Mouse (Mus musculus) Patski (cell line): ENCODE measurements around the gene Xrcc2. TPM values are rescaled to one million over a fixed set of nuclear protein-coding genes. Genes with fewer than 3 reads are reported as not detected.
"Not testable (repeated sequence)": the region's sequence is repeated elsewhere in the genome, so short reads cannot be mapped to it uniquely, and the experiment has no call there.

Experiments
- ATAC-seq: fragments of 100-300 bp; one replicate; pipeline ENCODE4 v1.8.0; 2021
- CTCF ChIA-PET: fragments of 350-600 bp; sonication (Branson Sonifier 250); formaldehyde crosslinking; loops from one replicate; lab custom pipeline; 2022; ENCODE audit warnings: inconsistent platforms; lab: Charles Lee
- POLR2A ChIA-PET: fragments of 350-600 bp; sonication (Branson Sonifier 250); formaldehyde crosslinking; loops from one replicate; lab custom pipeline; 2022; ENCODE audit warnings: antibody characterized with exemption, inconsistent platforms; lab: Charles Lee
- DNase-seq: peaks from one replicate; pipeline ENCODE4 v3.0.0-alpha.2; 2011; ENCODE audit warnings: low read depth, low spot score
- H3K27me3 ChIP-seq: fragments of 371-371 bp; one replicate; pipeline ENCODE4 v1.5.1; 2021
- CTCF ChIP-seq: fragments of 100-300 bp; IDR thresholded peaks from one replicate; pipeline ENCODE4 v1.5.1; 2021
- in situ Hi-C: fragments of 300-500 bp; cut with MboI; formaldehyde crosslinking; loops from 3 replicates; pipeline ENCODE4 v1.11.1; 2018; ENCODE audit warnings: low pct_unique_long_range_greater_than_20kb, mixed read lengths
- polyA plus RNA-seq: library from polyadenylated mRNA; unstranded; gene quantifications from one replicate; pipeline ENCODE4 v1.2.3, GENCODE M21; 2021

Gene Xrcc2
- polyA plus RNA-seq, 1 experiment from 2014 or later = 6.8 TPM

DNA sequence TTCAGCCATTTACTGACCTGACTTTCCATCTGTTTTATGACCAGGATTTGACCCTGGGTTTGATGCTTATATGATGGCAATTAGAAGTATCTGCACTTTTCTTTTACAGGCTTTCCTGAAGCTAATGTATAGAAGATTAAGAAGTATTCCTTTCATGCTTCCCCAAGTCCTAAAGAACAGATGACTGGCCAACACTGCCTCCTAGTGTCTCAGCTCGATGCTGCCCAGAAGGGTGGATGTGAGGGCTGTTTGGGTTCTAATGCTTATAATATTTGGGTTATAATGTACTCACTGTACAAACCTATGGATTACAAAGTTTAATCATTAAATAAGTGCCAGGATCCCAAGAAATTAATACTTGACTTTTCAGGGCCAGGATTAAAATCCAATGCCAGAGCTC lies 28.7 kb upstream of the Xrcc2 start:
- DNase-seq (no peak), ATAC-seq (peak; percentile 48)
- ChIA-PET POLR2A (no interaction called here), CTCF (interaction anchor here (0.8 to 3.3 kb wide), 11 partner anchors 9 to 313 kb away, joined by 3 to 20 read pairs (median 4); no protein-coding TSS in a partner anchor)
- peaks cover 5% of the 10 kb centered on the region for H3K27me3 ChIP-seq
- peak; percentile 88 for TF ChIP-seq CTCF
- in situ Hi-C loops = loop anchor here (5.0 to 25.0 kb wide), 2 partner anchors 317 to 547 kb away; partner anchors contain the start of gene Galntl5

DNA sequence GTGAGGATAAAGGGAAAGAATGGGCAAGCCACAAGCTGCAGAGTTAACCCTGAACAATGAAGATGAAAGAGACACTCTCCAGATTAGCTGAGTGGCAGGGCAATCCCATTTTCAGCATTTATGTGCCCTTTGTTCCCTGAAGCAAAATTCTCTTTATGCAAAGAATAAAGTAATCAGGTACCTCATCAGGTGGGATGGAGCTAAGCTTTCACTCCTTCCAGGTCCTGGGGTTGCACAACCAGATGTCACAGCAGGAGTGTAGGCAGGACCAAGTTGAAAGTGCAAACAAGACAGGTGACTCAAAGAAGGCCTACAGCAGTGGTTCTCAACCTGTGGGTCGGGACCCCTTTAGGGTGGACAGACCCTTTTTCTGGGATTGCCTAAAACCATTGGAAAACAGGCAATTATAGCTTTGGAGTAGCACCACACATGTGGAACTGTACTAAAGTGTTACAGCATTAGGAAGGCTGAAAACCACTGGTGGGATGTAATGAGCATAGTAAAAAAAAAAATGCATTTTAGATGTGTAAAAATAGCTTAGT lies 18.6 kb upstream of the Xrcc2 start:
- POLR2A ChIA-PET = no interaction called here
- CTCF ChIA-PET = interaction anchor here (1.4 kb wide), 1 partner anchor 11 kb away, joined by 4 read pairs; no protein-coding TSS in a partner anchor
- no peak for TF ChIP-seq CTCF
- in situ Hi-C loops = no loop called here
- no peak for DNase-seq
- no peak for ATAC-seq
- H3K27me3 ChIP-seq = peaks cover 34% of the 10 kb centered on the region

DNA sequence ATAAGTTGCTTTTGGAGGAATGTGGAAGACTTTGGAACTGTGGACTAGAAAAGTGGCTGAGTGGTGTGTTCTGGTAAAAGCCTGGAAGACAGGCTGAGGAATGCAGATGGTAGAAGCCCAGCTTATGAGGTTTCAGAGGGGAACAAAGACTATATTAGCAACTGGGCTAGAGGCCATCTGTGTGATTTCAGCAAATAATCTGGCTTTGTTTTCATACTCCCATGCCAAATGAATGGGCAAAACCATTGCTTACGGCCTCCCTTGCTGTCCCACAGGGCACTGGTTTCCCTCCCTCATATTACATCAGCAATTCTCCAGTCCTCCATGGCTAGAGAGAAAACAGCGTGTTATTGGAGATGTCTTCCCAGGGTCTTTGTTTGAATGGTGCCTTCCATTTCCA lies 17.4 kb upstream of the Xrcc2 start:
- TF ChIP-seq CTCF = no peak
- DNase-seq (no peak), ATAC-seq (no peak)
- ChIA-PET POLR2A (interaction anchor here (1.1 kb wide), 1 partner anchor 42 kb away, joined by 3 read pairs; no protein-coding TSS in a partner anchor), CTCF (interaction anchor here (1.4 kb wide), 1 partner anchor 13 kb away, joined by 4 read pairs; no protein-coding TSS in a partner anchor)
- peaks cover 37% of the 10 kb centered on the region for H3K27me3 ChIP-seq
- in situ Hi-C loops = no loop called here

DNA sequence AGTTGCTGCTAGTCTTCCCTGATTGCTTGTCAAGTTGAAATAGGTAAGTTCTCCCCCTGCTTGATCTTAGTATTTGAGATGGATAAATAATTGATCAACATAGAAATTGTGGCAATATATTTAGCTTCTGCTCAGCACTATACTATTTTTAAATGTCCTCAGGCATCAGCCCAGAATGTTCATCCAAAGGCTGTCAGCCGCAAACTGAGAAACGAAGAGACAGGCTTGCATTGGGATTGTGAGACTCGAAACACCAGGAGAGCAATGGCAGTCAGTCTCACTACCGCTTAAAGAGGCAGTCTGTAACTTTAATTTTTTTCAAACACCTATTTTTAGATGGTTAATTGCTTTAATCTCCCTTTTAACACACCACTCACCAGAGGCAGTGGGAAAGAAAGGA lies 13.8 kb upstream of the Xrcc2 start:
- no peak for TF ChIP-seq CTCF
- POLR2A ChIA-PET = no interaction called here
- CTCF ChIA-PET = interaction anchor here (1.7 kb wide), 1 partner anchor 18 kb away, joined by 5 read pairs; no protein-coding TSS in a partner anchor

DNA sequence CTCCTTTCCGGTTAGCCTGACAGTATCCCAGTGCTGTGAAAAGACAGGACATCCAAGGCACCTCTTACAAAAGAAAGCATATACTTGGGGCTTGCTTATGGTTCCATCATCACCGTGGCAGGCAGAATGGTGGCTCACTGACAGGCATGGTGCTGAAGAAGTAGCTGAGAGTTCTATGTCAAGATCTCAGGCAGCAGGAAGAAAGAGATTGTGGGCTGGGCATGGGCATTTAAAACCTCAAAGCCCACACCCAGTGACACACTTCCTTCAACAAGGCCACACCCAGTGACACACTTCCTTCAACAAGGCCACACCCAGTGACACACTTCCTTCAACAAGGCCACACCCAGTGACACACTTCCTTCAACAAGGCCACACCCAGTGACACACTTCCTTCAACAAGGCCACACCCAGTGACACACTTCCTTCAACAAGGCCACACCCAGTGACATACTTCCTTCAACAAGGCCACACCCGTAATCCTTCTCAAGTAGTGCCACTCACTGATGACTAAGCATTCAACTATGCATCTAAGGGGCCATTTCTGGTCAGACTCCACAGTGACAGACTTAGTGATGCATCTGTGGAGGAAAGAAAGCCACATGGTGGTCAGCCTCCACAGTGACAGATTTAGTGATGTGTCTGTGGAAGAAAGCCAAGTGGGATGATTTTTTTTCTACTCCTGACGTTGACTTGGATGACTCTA lies 7.5 kb upstream of the Xrcc2 start:
- H3K27me3 ChIP-seq, CTCF ChIA-PET, in situ Hi-C loops, ATAC-seq, DNase-seq, POLR2A ChIA-PET: not testable (repeated sequence)

More for the DNA sequence above, 13.8 kb upstream of the Xrcc2 start:
- H3K27me3 ChIP-seq = peaks cover 21% of the 10 kb centered on the region
- in situ Hi-C loops = no loop called here
- ATAC-seq (no peak), DNase-seq (no peak)

DNA sequence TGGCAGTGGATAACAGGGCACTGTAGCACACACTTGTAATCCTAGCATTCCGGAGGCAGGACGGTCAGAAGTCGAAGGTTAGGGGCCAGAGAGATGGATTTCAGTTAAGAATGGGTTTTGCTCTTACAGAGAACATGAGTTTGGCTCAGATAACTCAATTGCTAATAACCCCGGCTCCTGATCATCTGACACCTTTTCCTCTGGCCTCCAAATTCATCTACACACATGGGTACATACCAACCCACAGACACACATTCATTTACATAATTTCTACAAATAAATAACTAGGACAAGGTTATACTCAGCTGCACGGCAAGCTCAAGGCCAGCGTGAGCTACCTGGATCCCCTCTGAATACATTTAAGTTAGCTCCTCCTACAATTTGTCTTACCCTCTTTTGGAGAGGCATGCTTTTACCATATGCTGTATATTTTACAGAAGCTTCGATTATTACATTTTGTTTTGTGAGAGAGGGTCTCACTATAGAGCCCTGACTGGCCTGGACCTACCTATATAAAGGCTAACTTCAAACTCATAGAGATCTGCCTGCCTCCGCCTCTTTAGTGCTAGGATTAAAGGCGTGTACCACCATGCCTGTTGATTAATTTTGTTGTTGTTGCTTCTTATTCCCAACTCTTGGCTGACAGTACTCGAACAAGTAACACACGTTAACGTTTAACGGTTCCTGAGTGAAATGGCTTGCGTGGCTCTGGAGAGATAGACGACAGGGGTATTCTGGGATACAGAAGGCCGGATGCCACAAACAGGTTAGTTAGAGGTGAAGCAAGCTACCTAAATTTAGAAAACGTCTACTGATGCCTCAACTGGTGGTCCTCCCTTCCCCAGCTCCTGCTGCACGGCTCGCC lies 691 bp downstream of the Xrcc2 start:
- no peak for TF ChIP-seq CTCF
- ChIA-PET POLR2A (interaction anchor here (0.6 to 1.5 kb wide), 3 partner anchors 9 to 239 kb away, joined by 4 to 5 read pairs (median 4); no protein-coding TSS in a partner anchor), CTCF (interaction anchor here (1.1 to 2.8 kb wide), 3 partner anchors 9 to 269 kb away, joined by 3 to 11 read pairs (median 3); no protein-coding TSS in a partner anchor)
- DNase-seq (no peak), ATAC-seq (peak; percentile 18)
- in situ Hi-C loops = no loop called here
- H3K27me3 ChIP-seq = no peaks in the 10 kb centered on the region

DNA sequence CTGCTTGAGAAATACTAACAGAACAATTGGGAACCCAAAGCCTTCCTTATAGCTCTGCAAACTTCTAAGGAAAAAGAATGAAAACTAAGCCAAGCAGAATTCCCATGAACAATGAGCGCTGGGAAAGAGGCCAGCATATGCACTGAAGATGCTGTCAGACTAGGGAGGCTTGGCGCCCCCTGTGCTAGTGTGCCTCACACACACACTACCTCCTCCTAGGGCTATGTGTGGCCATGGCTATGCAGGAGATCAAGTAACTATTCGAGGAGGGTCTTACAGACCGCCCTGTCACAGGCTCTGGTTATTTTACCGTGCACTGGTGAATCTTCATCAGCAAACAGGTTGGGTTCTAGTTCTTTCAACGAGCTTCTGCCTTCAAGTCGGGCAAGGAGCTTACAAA lies 7.7 kb downstream of the Xrcc2 start:
- in situ Hi-C loops = no loop called here
- ATAC-seq (no peak), DNase-seq (no peak)
- H3K27me3 ChIP-seq = no peaks in the 10 kb centered on the region
- POLR2A ChIA-PET = no interaction called here
- CTCF ChIA-PET = interaction anchor here (1.3 to 2.5 kb wide), 3 partner anchors 11 to 291 kb away, joined by 3 to 9 read pairs (median 4); no protein-coding TSS in a partner anchor
- no peak for TF ChIP-seq CTCF

DNA sequence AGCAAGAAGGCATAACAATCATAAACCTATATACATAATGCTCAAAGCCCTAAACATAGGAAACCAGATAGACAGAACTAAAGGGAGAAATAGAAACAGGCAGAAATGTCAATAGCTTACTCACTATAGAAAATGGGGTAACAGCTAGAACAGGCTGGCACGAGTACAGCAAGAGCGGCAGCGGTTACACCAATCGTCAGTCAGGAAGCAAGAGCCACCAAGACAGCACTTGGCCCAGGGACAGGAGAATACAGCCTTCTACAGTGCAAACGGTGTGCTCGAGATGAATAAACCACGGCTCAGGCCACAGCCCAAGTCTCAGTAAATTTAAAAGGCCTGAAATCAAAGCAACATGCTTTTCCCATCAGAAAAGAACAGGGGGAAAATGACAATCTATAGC lies 9.4 kb downstream of the Xrcc2 start:
- no peaks in the 10 kb centered on the region for H3K27me3 ChIP-seq
- in situ Hi-C loops = no loop called here
- ATAC-seq = no peak

DNA sequence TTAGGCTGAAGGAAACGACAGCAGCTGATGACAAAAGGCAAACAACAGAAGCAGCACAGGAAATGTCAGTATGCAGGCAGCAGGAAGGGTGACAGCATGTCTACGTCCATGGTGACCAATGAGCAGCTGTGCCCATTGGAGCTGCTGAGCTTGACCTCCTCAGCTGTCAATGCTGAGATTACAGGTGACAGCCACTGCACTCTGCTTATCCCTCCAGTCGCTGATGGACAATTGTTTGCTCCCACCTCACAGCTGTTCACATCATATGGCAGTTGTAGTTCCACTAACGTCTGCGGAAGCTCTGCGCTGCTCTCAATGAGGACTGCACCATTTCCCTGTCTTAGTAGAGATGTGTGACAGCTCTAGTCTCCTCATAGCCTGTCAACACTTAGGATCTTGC lies 9.8 kb downstream of the Xrcc2 start:
- no peak for TF ChIP-seq CTCF
- POLR2A ChIA-PET = interaction anchor here (1.7 kb wide), 1 partner anchor 9 kb away, joined by 5 read pairs; no protein-coding TSS in a partner anchor
- H3K27me3 ChIP-seq = no peaks in the 10 kb centered on the region
- DNase-seq (no peak), ATAC-seq (no peak)
- CTCF ChIA-PET = interaction anchor here (1.1 to 2.6 kb wide), 5 partner anchors 8 to 19 kb away, joined by 3 to 11 read pairs (median 6); partner anchors contain the start of gene Xrcc2
- in situ Hi-C loops = no loop called here

More for the DNA sequence above, 9.4 kb downstream of the Xrcc2 start:
- ChIA-PET CTCF (interaction anchor here (1.1 to 2.6 kb wide), 5 partner anchors 8 to 19 kb away, joined by 3 to 11 read pairs (median 6); partner anchors contain the start of gene Xrcc2), POLR2A (interaction anchor here (1.7 kb wide), 1 partner anchor 9 kb away, joined by 5 read pairs; no protein-coding TSS in a partner anchor)
- no peak for TF ChIP-seq CTCF
- DNase-seq = no peak
